In the genomic region with DNA sequence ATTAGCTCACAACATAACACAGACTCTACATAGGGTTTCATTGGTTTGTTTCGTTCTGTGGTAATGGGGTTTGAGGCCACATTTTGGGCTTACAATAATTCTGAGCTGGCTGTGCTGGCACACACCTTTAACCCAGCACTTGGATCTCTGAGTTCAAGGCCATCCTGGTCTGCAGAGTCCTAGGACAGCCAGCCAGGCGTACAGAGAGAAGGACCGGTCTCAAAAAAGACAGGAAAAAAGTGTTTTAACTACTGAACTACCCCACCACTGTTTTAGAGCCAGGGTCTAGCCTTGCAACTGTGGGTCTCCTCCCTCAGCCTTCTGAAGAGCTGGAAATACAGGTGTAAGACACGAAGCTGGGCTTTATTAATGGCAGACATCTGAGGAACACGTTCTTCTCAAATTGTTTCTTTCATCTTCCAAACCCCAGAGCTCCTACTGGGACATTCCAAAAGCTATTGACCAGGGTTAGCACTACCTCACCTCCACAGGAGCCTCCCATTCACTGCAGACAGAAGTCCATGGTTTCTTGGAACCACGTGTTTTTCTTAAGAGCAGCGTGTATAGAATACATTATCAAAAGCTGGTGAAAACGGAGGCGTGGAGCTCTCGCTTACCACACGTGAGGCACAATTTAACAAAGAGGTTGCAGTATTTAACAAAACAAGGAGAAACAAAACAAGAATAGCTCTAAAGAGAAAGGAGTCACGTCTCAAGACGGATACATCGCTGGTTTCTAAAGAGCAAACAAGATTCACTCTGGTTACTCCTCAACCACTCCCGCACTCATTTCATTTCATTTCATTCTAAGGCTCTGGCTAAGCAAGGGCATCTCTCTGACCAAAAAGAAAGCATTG, we compare ENCODE assay signal across 1 mouse cellular context.
A peak's percentile ranks its signal among the peaks of the same experiment; 100 is the strongest.
TF ChIP-seq lines count a peak whose summit lies in the region.

No protein-coding gene starts in this region.

TF ChIP-seq in CH12.LX, 34 proteins besides CTCF, POLR2A, EP300 and RAD21 (continued from another document):
- TF ChIP-seq NRF1 (IDR thresholded peaks at IDR 0.05; ENCODE audit: low read depth, low read length) (no peak), BHLHE40 (IDR thresholded peaks at IDR 0.05; ENCODE audit: low read depth, low read length) (peak; percentile 63), MAZ (IDR thresholded peaks at IDR 0.05; ENCODE audit: low read depth, low read length) (no peak), HCFC1 (IDR thresholded peaks at IDR 0.05; ENCODE audit: low read depth, low read length) (no peak), MYC (IDR thresholded peaks at IDR 0.05; ENCODE audit: low read depth, low read length) (peak; percentile 78; the same call in 1 of the 2 replicates), MAX (IDR thresholded peaks at IDR 0.05; ENCODE audit: low read length) (peak; percentile 89), ETS1 (conservative IDR thresholded peaks at IDR 0.05; ENCODE audit: low read depth, low read length) (no peak), MXI1 (IDR thresholded peaks at IDR 0.05; ENCODE audit: low read depth, low read length) (peak; percentile 67), MAFK (IDR thresholded peaks at IDR 0.05; ENCODE audit: insufficient replicate concordance, low read length) (no peak)
